Mouse (Mus musculus): ENCODE measurements at regions not wholly inside any gene's neighbourhood (a gene's known extent, or its start where the extent isn't known, plus 50 kb on each side); places are given as distances from the start of the nearest gene placed in this dataset.
A peak's percentile ranks its signal among the peaks of the same experiment; 100 is the strongest.

DNA sequence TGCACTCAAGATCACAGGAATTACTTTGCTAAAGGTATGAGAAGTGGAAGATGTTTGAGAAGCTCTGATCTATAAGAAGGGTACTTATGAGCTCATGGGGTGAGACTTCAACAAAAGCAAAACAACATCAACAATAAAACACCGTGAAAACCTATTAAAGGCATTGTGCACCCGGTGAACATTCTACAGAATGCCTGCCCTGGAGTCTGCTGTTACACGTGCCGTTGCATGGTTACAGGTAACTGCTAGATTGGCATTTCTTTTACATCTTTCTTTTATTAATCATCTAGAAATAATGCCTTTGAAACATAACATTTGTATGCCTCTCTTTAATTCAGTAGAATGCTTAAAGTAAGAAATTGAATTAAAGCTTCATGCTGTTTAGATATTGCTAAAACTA is 661.0 kb downstream of the Pcdh18 start:
- peak; percentile 25 for DNase-seq

DNA sequence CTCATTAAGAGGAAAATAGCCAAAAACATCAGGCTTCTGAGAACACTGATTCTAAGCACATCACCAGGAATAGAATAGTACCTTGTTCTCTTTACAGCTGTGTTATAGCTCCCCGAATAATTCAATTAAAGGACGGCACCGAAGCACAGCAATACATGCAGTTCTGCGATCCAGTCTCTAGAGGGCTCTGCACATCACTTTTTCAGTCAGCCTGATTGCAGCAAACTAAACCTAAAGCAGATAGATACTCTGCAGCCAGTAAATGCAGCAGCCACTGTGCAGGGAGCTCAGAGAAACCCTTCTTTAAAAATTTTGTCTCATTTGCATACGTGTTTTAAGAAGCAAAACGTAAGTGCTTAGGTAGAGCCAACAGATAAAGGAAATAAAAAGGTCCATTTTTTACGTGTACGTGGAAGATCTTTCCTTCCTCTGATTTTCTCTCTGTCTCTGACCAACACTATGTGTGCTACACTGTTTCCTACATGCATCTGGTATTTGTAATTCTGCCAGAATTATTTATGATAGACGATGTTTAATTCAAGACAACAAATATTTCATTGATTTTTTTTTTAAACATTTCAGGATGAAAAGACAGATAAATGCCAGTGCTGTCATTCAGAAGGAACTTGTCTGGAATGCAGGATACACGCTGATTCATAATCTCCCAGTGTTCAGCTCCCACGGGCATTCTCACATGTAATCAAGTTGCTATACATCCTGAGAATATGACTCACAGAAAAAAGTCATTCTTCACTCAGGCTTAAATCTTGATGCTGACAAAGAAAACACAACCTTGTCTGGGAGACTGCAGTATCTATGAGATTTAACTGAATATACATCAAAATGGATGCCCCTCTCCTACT is 663.1 kb downstream of the Pcdh18 start:
- DNase-seq = peak; percentile 72

DNA sequence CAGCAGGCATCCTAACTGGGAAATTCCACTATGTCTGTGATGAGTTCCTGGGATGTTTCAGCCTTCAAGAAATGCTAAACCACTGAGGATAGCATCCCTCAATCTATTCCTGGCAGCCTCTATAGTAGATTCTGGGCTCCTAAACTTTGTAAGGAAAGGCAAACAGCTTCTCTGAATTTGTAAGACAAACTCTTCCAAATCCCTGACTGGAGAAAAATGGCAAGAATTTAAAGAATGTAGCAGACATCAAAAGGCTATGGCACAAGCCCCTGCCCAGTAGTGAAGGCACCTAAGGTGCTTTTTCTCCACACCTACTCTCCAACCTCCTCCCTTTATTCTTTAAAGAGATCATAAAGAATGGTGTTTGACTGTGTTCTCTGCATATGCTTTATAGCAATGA is 688.3 kb downstream of the Pcdh18 start:
- no peak for DNase-seq

DNA sequence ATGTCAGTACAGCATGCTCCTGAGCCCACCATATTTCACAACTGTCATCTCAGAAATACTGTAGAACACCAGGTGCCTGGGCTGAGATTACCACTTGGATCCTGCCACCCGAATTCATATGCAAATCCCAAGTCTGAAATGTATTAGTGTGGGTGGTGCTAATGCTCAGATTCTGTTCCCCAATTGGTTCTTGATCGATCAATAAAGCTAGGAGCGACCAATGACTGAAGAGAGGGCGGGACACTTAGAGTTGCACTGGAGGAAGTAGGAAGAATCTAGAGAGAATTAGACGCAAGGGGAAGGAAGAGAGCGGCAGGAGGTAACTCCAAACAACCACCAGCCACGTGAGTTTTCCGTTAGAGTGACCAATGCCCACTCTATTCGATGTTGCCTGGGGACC is 695.0 kb downstream of the Pcdh18 start:
- DNase-seq = no peak

GRCm38 (mm10) chr3:49032981-49033380 is 724.1 kb downstream of the Pcdh18 start:
- DNase-seq = peak; percentile 33

DNA sequence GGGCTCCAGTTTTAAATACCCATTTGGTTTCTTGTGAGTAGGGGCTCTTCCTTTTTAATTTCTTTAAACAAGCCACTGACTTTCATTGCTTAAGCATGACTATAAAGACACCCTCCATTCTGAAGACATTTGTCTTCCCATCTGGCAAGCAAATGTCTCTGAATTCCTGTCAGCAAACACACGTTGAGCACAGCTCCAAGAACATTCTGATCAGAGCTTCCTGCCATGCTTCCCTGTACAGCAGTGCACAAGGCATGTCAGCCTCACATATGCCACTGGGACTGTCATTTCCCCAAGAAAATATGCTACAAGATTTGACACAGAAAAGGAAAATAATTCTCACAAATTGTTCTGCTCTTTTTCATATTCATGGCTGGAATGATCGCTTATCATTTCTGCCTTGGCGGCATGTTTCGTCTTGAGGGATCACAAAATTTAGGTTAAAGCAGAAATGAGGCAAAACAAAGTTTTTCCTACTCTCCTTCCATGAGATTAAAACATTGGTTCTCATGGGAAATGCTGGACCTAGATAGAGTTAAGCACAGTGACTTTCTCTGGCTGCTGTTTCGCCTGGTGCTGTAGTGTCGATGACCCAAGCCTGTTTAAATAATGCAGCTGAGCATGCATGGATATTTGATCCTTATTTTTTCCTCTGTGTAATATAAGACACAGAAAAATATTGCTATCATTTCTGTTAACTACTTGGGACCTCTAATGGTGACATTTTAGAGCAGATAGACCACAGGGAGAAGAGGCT is 747.7 kb downstream of the Pcdh18 start:
- no peak for DNase-seq
